Mouse (Mus musculus): ENCODE measurements at regions not wholly inside any gene's neighbourhood (a gene's known extent, or its start where the extent isn't known, plus 50 kb on each side); places are given as distances from the start of the nearest gene placed in this dataset.
"Not testable (repeated sequence)": the region's sequence is repeated elsewhere in the genome, so short reads cannot be mapped to it uniquely, and the experiment has no call there.

DNA sequence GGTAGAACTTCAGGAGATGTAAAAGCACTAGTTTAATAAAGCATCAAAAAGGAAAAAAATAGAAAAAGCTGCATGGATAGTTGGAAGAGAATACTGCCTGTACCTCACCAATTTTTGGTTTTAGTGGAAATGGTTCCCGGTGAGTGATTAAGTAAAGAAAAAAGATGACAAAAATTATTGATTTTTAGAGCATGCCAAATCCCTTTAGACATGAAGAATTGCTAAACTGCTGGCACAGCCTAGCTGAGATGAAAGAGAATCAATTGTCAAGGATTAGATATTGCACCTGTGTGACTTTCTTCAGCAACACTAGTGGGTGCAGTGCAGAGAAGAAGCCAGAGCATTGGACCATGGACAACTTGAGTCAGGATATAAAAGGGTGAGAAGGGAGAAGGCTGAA, 348.7 kb upstream of the Cpeb2 start:
- no peak for DNase-seq (ENCODE audit: low spot score in 2 of 2)

DNA sequence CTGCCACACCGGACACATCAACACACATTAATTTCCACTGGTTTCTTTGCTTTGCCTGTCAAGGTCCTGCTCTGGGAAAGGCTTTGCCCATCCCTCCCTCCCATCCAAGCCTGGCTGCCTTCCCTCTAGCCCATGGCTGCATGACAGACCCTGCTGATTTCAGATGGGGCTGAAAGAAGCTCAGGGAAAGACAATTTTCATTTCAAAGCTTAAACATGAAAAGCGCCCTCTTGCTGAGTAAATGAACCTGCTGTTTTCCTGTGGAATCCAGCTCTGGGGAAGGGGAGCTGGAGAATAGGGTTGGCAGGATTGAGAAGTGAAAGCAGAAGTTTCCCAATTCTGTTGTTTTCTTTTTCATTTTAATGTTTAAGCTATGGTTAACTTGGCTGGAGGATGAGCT, 341.1 kb upstream of the Cpeb2 start:
- no peak for DNase-seq (ENCODE audit: low spot score in 2 of 2)

GRCm38 (mm10) chr5:42906136-42906535, 326.8 kb upstream of the Cpeb2 start:
- no peak for DNase-seq (ENCODE audit: low spot score in 2 of 2)

- no peak for DNase-seq (ENCODE audit: low spot score in 2 of 2)
Measured at GRCm38 (mm10) chr5:42919328-42919727, 313.6 kb upstream of the Cpeb2 start.

- DNase-seq (ENCODE audit: low spot score in 2 of 2), result no peak
Measured at GRCm38 (mm10) chr5:42932106-42932505, 300.9 kb upstream of the Cpeb2 start.

DNA sequence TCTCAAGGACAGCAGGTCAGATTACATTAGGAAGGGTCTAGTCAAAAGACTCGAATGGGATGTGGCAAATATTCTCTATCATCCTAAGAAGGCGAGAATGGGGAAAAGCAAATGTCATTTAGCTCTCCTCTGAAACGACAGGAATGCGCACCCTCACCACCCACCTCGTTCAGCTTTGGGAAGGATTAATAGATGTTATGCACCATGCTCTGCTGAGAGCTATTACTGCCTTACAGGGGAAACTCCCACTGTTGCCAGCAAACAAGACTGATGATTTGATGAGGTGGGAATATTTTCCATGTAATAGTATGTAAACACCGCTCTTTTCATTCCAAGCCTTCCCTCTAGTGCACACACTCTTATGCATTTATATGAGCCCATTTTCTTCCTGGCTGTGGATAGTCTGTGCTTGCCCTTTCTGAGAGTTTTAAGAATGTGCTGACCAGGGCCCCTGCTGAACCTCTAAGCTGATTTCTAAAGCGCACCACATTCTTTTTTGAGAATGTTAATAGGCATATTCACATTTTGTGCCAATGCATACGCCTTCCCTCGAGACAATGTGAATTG, 273.6 kb upstream of the Cpeb2 start:
- no peak for DNase-seq (ENCODE audit: low spot score in 2 of 2)

DNA sequence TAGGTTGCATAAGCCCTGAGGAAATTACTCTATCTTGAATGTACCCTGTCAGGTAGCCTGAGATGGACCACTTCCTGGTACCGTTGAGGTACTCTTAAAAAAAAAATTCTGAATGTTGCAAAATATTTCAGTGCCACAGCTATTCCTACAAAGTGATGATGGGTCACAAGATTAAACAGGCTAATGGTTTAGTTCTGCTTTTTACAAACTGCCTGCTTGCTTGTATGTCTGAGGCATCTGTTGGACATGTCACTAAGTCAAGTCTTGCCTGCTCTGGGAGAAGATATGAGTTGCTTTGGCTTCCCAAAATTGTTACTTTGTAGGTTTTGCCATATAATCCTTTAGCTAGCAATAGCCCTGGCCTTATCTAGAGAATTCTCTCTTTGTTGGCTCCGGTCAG, 266.0 kb upstream of the Cpeb2 start:
- DNase-seq (ENCODE audit: low spot score in 2 of 2), result not testable (repeated sequence)

- DNase-seq (ENCODE audit: low spot score in 2 of 2), result no peak
Measured at GRCm38 (mm10) chr5:42969209-42969608, 263.8 kb upstream of the Cpeb2 start.

GRCm38 (mm10) chr5:42969621-42970020, 263.3 kb upstream of the Cpeb2 start:
- DNase-seq (ENCODE audit: low spot score in 2 of 2), result no peak

- DNase-seq (ENCODE audit: low spot score in 2 of 2), result no peak
Measured at GRCm38 (mm10) chr5:42977108-42977507, 255.9 kb upstream of the Cpeb2 start.

- DNase-seq (ENCODE audit: low spot score in 2 of 2), result no peak
Measured at GRCm38 (mm10) chr5:42980946-42981650, 251.9 kb upstream of the Cpeb2 start.

GRCm38 (mm10) chr5:42986203-42986602, 246.8 kb upstream of the Cpeb2 start:
- DNase-seq (ENCODE audit: low spot score in 2 of 2), result no peak

- DNase-seq (ENCODE audit: low spot score in 2 of 2), result no peak
Measured at GRCm38 (mm10) chr5:42987710-42988466, 245.1 kb upstream of the Cpeb2 start.

DNA sequence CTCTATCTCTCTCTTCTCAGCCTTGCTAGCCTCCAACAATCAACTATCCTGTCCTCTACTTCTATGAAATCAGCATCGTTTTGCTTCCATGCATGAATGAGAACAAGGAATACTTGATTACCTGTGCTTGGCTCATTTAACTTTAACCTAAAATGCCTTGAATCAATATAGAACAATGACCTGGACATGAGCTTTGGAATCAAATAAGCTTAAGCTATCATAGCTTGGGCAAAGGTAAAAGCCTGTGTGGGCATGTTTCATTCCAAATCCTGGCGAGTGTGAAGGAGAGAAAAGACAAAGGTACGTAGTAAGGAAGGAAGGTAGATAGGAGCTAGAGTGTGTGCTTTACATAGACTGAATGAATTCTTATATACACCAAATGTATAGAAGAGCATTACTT, 243.7 kb upstream of the Cpeb2 start:
- no peak for DNase-seq (ENCODE audit: low spot score in 2 of 2)

- no peak for DNase-seq (ENCODE audit: low spot score in 2 of 2)
Measured at GRCm38 (mm10) chr5:43024006-43024593, 208.9 kb upstream of the Cpeb2 start.

DNA sequence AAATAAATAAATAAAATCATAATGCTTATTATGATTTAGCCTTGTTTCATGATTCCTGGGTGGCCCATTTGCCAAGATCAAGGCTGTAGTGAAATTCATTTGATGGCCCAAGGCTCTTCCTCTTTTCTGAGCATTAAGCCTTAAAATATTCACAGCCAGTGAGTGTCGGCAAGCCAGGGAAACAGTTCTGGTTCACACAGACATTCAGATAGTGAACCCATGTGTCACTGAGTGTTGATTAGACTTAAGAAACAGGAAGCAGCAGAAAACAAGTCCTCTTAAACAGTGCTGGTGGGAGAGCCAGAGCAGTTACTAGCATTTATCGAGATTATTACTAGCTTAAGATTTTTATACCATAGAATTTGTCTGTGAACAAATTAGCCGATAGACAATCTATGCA, 201.7 kb upstream of the Cpeb2 start:
- DNase-seq (ENCODE audit: low spot score in 2 of 2), result no peak

GRCm38 (mm10) chr5:43031916-43032315, 201.1 kb upstream of the Cpeb2 start:
- DNase-seq (ENCODE audit: low spot score in 2 of 2), result no peak

DNA sequence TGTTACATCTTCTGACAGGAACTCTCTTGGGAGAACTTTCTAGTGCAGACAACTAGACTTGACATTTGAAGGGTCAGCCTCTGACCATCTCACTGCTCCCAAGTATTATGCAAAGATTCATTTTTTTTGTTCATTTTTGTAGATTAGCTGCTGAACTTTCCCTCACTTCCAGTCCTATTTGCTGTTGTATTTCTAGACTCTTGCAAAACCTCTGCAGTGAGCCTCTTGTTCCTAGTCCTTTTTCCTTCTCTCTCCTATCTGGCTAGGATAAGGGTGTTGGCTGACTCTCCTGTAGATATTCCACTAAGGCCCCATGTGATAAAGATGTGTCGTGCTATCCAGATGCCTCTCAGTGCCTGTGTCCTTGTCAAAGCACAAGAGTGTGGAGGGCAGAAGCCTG, 198.5 kb upstream of the Cpeb2 start:
- no peak for DNase-seq (ENCODE audit: low spot score in 2 of 2)

DNA sequence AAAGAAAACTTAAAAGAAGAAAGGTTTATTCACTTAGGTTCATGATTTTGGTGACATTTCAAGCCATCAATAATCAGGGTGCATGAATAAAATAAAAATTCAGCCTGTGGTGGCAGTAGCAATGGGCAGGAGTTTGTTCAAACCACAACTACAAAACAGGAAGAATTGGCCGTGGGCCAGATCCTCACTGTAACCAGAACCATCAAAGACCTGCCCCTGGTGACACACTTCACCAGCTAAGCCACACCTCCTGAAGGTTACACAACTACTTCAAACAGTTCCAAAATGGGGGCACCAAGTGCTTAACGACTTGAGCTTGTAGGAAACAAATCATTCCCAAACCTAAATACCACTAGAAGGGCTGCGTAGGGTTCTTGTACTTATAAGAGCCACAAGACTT, 195.4 kb upstream of the Cpeb2 start:
- DNase-seq (ENCODE audit: low spot score in 2 of 2), result no peak

- no peak for DNase-seq (ENCODE audit: low spot score in 2 of 2)
Measured at GRCm38 (mm10) chr5:43039525-43039924, 193.4 kb upstream of the Cpeb2 start.

DNA sequence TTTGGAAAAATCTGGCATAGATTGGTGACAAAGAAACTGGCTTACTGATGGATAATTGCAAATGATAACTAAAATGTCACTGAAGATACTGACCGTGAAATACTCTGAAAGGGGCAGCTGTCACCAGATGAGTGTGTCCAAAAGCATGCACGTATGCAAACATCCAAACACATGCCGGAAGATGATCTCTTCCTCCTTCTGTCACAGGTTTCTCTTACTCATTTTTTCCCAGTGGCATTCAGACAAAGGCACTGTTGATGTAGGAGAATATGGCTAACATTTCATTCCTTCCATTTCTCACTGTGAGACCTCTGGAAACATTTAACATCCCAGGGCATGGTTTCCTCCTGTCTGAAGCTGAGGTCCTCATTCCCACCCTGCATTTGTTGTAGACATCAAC, 190.4 kb upstream of the Cpeb2 start:
- DNase-seq (ENCODE audit: low spot score in 2 of 2), result no peak

GRCm38 (mm10) chr5:43045860-43046259, 187.1 kb upstream of the Cpeb2 start:
- DNase-seq (ENCODE audit: low spot score in 2 of 2), result no peak

Measured in left cerebral cortex, adult 8-10 months (tissue).